Mouse (Mus musculus) heart, embryonic 16.5 days (tissue): ENCODE measurements around the gene Trub2. TPM values are rescaled to one million over a fixed set of nuclear protein-coding genes. Genes with fewer than 3 reads are reported as not detected.
"Not testable (repeated sequence)": the region's sequence is repeated elsewhere in the genome, so short reads cannot be mapped to it uniquely, and the experiment has no call there.

Experiments used
- ATAC-seq: fragments of 200-750 bp; cut with Nextera tagmentation; replicated peaks from 2 replicates; pipeline ENCODE4 v1.8.0; 2017; ENCODE audit warnings: moderate number of reproducible peaks; ENCODE audit not compliant: insufficient read depth, low FRiP score; ENCODE audit errors: extremely low read depth
- H3K27ac ChIP-seq: fragments of 300-500 bp; sonication (generic); 2 replicates; pipeline ENCODE4 v1.5.1; 2014; ENCODE audit warnings: mild to moderate bottlenecking, low read length, control low read depth, moderate library complexity
- H3K27me3 ChIP-seq: fragments of 300-500 bp; sonication (generic); 2 replicates; pipeline ENCODE4 v1.6.1; 2014; ENCODE audit warnings: low read length, mixed read lengths; ENCODE audit not compliant: control insufficient read depth, insufficient read depth
- H3K36me3 ChIP-seq: fragments of 300-500 bp; sonication (generic); 2 replicates; pipeline ENCODE4 v1.6.1; 2014; ENCODE audit not compliant: control insufficient read depth, insufficient read depth
- H3K4me1 ChIP-seq: fragments of 300-500 bp; sonication (generic); 2 replicates; pipeline ENCODE4 v1.6.1; 2014; ENCODE audit warnings: low read length, mixed read lengths; ENCODE audit not compliant: control insufficient read depth, insufficient read depth
- H3K4me2 ChIP-seq: fragments of 300-500 bp; sonication (generic); 2 replicates; pipeline ENCODE4 v1.6.1; 2014; ENCODE audit warnings: low read depth, mild to moderate bottlenecking, control low read depth, low read length
- H3K4me3 ChIP-seq: fragments of 300-500 bp; sonication (generic); 2 replicates; pipeline ENCODE4 v1.5.1; 2014; ENCODE audit warnings: mild to moderate bottlenecking, control low read depth, low read length
- H3K9ac ChIP-seq: fragments of 300-500 bp; sonication (generic); 2 replicates; pipeline ENCODE4 v1.6.1; 2014; ENCODE audit warnings: low read length, control low read depth
- H3K9me3 ChIP-seq: fragments of 300-500 bp; sonication (generic); replicated peaks from 2 replicates; pipeline ENCODE4 v1.6.1; 2016; ENCODE audit warnings: low read length; ENCODE audit not compliant: control insufficient read depth
- WGBS: fragments of 180-500 bp; shearing (Covaris S2); extraction: QIAGEN DNeasy Blood & Tissue Kit; methylation state at CpG from one replicate; pipeline ENCODE4 v1.1.7; 2014; 5-methylcytosine and 5-hydroxymethylcytosine counted together
- polyA plus RNA-seq: library from polyadenylated mRNA; unstranded; fragments of >200 nt; fragmentation: Nextera tagmentation; extraction: Ambion mirVana; gene quantifications from 2 replicates; pipeline ENCODE4 v1.2.1, GENCODE M21; 2015

Trub2 gene
- polyA plus RNA-seq, 1 experiment from 2014 or later = 29.6 TPM

DNA sequence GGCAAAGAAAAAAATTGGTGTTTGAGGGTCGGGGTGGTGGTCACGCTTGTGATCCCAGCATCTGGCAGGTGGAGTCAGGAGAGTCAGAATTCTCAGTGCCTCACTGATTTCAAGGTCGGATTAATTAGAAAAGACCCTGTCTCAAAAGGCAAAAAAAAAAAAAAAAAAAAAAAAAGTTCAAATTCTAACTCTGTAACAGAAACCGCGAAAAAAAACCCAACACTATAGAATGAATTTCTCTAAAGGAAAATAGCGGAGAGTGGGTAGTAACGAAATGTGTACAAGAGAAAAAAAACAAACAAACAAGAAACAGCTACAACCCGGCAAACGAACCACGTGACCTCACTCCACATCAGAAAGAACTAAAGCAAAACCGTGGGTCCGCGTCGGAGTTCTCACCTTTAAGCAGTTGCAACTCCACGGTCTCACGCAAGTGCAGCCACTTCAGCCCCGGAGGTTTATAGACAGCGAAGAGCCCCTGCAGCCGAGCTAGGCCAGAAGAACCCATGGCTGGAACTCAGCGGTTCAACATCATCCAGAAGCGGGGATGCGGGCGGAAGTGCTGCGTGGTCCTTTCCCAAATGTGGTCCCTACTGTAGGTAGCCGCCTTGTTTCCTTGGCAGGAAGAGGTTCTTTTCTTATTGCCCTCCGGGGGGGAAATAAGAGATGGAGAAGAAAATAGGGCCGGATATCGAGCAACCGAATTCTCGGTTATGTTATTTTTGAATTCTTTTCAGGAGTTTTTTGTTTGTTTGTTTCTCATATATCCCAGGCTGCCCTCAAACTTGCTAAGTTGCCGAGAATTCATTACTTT is 991 bp downstream of the Trub2 start, which contains the start of gene Coq4:
Gene Coq4, plus strand, starts transcription at position 390 of the 814 bp plus-strand sequence.
- ATAC-seq = peak; percentile 85
- H3K4me3 ChIP-seq = peak within 1 kb of the TSS; percentile 73
- H3K9ac ChIP-seq = peak within 1 kb of the TSS; percentile 76
- H3K27ac ChIP-seq = peak within 1 kb of the TSS; percentile 77
- peaks cover 8% of the 10 kb centered on the region for H3K4me1 ChIP-seq
- 2% methylated on average over 31 of the region's 31 CpGs for WGBS
- peaks cover 37% of the 10 kb centered on the region for H3K36me3 ChIP-seq
- no peaks in the 10 kb centered on the region for H3K27me3 ChIP-seq
- peak within 1 kb of the TSS; percentile 86 for H3K4me2 ChIP-seq
- no peaks in the 10 kb centered on the region for H3K9me3 ChIP-seq

DNA sequence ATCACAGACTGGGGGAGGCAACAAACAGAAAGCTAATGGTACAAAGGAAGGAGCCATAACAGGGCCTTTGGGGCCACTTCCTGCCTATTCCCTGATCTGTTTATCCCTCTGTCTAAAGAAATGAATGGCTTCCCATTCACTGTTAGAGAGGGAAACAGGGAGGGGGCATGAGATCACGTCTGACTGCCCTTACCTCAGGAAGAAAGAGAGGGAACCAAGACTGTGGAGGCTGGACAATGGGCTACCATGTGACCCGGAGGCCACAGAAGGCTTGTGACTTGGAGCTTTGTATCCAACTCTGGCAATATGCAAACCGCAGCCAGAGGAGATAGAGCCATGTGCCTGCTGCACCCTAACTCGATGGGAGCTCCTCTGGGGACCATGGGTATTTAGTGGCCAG is 4.0 kb downstream of the Trub2 start:
- 65% methylated on average over 4 of the region's 4 CpGs for WGBS
- Histone ChIP-seq H3K4me3 (no peak overlapping the region), H3K27me3 (no peaks in the 10 kb centered on the region), H3K9ac (no peak overlapping the region), H3K27ac (no peak overlapping the region), H3K9me3 (peaks cover 6% of the 10 kb centered on the region), H3K36me3 (peaks cover 59% of the 10 kb centered on the region), H3K4me2 (no peak overlapping the region), H3K4me1 (peaks cover 8% of the 10 kb centered on the region)
- no peak for ATAC-seq

DNA sequence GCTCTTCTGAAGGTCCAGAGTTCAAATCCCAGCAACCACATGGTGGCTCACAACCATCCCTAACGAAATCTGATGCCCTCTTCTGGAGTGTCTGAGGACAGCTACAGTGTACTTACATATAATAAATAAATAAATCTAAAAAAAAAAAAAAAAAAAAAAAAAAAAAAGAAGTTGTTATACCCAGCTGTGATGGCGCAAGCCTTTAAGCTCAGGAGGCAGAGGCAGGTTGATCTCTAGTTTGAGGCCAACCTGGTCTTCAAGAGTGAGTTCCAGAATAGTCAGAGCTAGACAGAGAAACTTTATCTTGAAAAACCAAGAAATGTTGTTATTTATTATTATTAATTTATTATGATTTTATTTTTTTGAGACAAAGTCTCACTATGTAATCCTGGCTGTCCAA is 7.0 kb downstream of the Trub2 start:
- H3K36me3 ChIP-seq = peaks cover 87% of the 10 kb centered on the region
- not testable (repeated sequence) for ATAC-seq, H3K27me3 ChIP-seq, H3K9me3 ChIP-seq, H3K27ac ChIP-seq, H3K4me2 ChIP-seq, H3K9ac ChIP-seq, H3K4me3 ChIP-seq, H3K4me1 ChIP-seq
- WGBS = 94% methylated on average over 2 of the region's 2 CpGs

DNA sequence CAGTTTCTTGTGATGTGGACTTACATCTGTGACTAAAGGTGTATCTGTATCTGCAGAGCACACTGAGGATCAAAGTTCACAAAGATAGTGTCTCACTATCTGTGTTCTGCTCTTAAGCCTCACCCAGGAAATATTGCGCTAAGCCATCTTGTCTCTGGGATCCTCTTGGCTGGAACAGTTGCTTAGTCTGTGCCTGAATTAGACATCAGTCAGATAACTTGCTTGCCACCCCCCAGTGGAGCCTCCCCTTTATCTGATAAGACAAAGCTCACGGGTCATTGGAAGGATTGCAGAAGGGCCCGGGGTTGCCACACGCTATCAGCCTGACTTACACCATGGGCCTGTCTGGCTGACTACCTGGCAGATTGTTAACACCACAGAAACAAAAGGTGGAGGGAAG is 15.0 kb downstream of the Trub2 start:
- H3K9me3 ChIP-seq = no peaks in the 10 kb centered on the region
- H3K27ac ChIP-seq = no peak overlapping the region
- H3K4me3 ChIP-seq = no peak overlapping the region
- peaks cover 20% of the 10 kb centered on the region for H3K36me3 ChIP-seq
- H3K9ac ChIP-seq = no peak overlapping the region
- WGBS = 48% methylated on average over 4 of the region's 4 CpGs
- no peak for ATAC-seq
- H3K4me2 ChIP-seq = no peak overlapping the region
- no peaks in the 10 kb centered on the region for H3K27me3 ChIP-seq
- no peaks in the 10 kb centered on the region for H3K4me1 ChIP-seq

DNA sequence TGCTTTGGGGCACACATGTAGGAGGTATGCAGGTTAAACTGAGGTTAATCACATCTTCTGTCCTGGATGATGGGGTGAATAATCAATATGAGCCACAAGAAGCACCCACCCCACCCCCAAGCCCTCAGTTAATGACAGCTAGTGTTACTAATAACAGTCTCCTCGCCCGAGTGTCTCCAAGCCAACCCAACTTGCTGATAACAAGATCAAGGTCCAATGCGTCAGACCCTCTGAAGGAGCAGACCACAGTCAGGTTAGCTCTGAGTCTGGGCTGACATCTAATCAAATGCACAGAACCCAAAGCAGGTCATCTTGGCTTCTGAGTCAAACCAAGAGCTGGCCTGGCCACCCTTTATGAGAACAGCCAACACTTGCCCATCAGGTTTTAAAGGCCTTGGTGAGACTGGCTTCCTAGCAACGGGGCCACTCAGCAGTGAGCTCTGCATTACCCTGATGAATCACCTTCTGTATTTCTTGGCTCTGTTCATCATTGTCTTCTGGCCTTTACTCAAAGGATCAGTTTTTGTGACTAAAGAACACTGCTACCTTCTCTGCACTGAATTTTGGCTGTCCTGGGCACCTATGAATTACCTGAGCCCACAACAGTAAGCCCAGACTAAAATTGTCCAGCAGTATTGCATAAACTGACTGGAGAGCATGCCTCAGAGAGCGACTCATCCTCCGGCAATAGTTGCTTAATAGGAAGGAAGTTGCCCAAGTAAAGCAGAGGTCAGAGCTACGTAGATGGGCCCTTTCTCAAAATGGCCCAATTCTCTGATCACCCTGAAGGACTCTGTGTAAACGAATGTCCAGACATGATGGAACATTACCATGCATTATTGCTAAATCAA is 16.5 kb downstream of the Trub2 start:
- Histone ChIP-seq H3K27me3 (no peaks in the 10 kb centered on the region), H3K9me3 (no peaks in the 10 kb centered on the region), H3K4me2 (no peak overlapping the region), H3K9ac (no peak overlapping the region), H3K4me1 (no peaks in the 10 kb centered on the region), H3K4me3 (no peak overlapping the region), H3K27ac (no peak overlapping the region), H3K36me3 (peaks cover 5% of the 10 kb centered on the region)
- no peak for ATAC-seq
- WGBS = 63% methylated on average over 8 of the region's 8 CpGs

DNA sequence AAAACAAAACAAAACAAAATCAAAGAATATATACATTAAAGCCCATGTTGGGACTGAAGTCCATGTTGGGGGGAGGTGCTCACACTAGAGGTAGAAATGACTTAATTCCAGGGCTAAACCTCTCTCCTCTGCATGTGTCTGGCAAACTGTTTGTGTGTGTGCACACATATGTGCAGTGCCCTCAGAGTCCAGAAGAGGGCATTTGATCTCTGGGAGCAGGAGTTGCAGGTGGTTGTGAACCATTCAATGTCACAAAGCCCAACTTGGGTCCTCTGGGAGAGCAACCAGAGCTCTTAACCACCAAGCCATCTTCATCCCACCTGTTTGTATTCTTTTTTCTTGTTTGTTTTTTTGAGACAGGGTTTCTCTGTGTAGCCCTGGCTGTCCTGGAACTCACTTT is 18.1 kb downstream of the Trub2 start:
- Histone ChIP-seq H3K9me3 (no peaks in the 10 kb centered on the region), H3K27ac (no peak overlapping the region), H3K4me3 (no peak overlapping the region), H3K27me3 (no peaks in the 10 kb centered on the region), H3K36me3 (no peaks in the 10 kb centered on the region), H3K4me2 (no peak overlapping the region), H3K9ac (no peak overlapping the region), H3K4me1 (no peaks in the 10 kb centered on the region)
- ATAC-seq = no peak

DNA sequence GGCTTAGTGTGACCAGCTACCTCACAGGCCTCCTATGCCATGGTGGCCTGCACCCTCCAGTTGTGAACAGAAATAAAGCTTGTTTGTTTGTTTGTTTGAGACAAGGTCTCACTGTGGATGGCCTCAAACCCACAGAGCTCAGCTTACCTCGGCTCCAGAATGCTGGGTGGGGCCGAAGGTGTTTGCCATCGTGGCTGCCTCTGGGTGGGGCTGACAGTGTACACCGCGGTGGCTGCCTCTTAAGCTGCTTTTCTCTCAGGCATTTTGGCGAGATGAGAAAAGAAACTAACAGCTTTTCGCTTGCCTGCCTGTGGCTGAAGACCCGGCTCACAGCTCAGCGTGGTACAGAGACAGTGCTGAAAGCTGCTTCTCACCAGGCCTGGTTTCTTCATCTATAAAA is 19.4 kb downstream of the Trub2 start:
- WGBS = 63% methylated on average over 9 of the region's 9 CpGs
- no peak overlapping the region for H3K4me2 ChIP-seq
- H3K27me3 ChIP-seq = no peaks in the 10 kb centered on the region
- no peak for ATAC-seq
- H3K27ac ChIP-seq = no peak overlapping the region
- no peaks in the 10 kb centered on the region for H3K4me1 ChIP-seq
- no peaks in the 10 kb centered on the region for H3K36me3 ChIP-seq
- H3K9ac ChIP-seq = no peak overlapping the region
- H3K4me3 ChIP-seq = no peak overlapping the region
- no peaks in the 10 kb centered on the region for H3K9me3 ChIP-seq

DNA sequence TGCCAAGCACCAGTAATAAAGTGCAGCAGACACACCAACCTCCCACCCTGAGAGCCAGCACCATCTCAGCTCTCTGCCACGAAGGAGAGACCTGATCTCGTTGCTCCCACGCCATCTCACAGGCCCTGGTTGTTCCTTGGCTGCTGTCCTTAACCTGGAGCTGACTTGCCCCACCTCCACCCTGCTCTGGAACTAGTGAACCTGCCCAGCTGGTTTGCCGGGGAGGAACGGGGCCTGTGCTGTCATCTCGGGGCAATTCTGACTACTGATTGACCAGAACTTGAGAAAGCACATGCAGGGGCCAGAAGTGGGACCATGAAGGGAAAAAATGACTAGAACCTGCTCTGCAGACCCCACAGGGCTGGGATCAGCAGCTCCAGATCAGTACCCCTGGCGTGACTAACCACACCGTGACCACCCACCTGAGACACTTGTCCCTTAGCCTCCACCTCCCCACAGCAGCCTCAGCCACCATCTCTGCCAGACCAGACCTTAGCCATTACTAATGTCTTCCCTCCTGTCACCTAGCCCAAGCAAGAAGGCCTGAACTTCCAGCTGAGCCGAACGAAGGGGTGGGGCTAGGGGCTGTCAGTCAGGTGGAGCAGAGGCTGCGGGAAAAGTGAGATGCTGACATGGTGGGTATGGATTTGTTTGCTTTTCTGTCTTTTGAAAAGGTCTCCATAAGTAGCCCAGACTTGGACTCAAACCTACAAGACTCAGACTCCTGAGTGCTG is 20.2 kb downstream of the Trub2 start:
- Histone ChIP-seq H3K9ac (no peak overlapping the region), H3K4me1 (no peaks in the 10 kb centered on the region), H3K27me3 (no peaks in the 10 kb centered on the region), H3K4me3 (no peak overlapping the region), H3K4me2 (no peak overlapping the region), H3K27ac (no peak overlapping the region), H3K36me3 (no peaks in the 10 kb centered on the region), H3K9me3 (no peaks in the 10 kb centered on the region)
- WGBS = 58% methylated on average over 11 of the region's 11 CpGs
- ATAC-seq = no peak
